Mouse (Mus musculus): Measurements from ENCODE around the gene Pla2g2d. TPM values are rescaled to one million over a fixed set of nuclear protein-coding genes. Genes with fewer than 3 reads are reported as not detected.

The Pla2g2d gene
- polyA plus RNA-seq, 1 experiment from 2014 or later: 0.20 TPM

- ATAC-seq: no peak
- Histone ChIP-seq H3K4me2 (ENCODE audit: low read length) (no peak overlapping the region), H3K9ac (ENCODE audit: low read depth, low read length) (no peak overlapping the region), H3K9me3 (replicated peaks; ENCODE audit: control insufficient read depth, low read length, poor library complexity, severe bottlenecking) (no peaks in the 10 kb centered on the region), H3K4me1 (ENCODE audit: control insufficient read depth, insufficient read depth, low read length) (no peaks in the 10 kb centered on the region), H3K4me3 (ENCODE audit: low read depth, low read length) (no peak overlapping the region), H3K36me3 (ENCODE audit: control insufficient read depth, insufficient read depth, low read length) (no peaks in the 10 kb centered on the region), H3K27me3 (ENCODE audit: control insufficient read depth, insufficient read depth, low read depth, low read length) (no peaks in the 10 kb centered on the region), H3K27ac (ENCODE audit: low read length) (no peak overlapping the region)
- WGBS: 76% methylated on average over 9 of the region's 9 CpGs
Observed at GRCm38 (mm10) chr4:138792599-138792998, 17.1 kb downstream of the Pla2g2d start.

- Histone ChIP-seq H3K27me3 (ENCODE audit: control insufficient read depth, insufficient read depth, low read depth, low read length) (no peaks in the 10 kb centered on the region), H3K9ac (ENCODE audit: low read depth, low read length) (no peak overlapping the region), H3K36me3 (ENCODE audit: control insufficient read depth, insufficient read depth, low read length) (no peaks in the 10 kb centered on the region), H3K9me3 (replicated peaks; ENCODE audit: control insufficient read depth, low read length, poor library complexity, severe bottlenecking) (no peaks in the 10 kb centered on the region), H3K4me1 (ENCODE audit: control insufficient read depth, insufficient read depth, low read length) (no peaks in the 10 kb centered on the region), H3K4me2 (ENCODE audit: low read length) (no peak overlapping the region), H3K4me3 (ENCODE audit: low read depth, low read length) (no peak overlapping the region), H3K27ac (ENCODE audit: low read length) (no peak overlapping the region)
- no peak for ATAC-seq
- WGBS: 62% methylated on average over 2 of the region's 2 CpGs
Observed at GRCm38 (mm10) chr4:138793276-138793675, 17.7 kb downstream of the Pla2g2d start.

- no peak overlapping the region for H3K27ac ChIP-seq (ENCODE audit: low read length)
- no peaks in the 10 kb centered on the region for H3K9me3 ChIP-seq (replicated peaks; ENCODE audit: control insufficient read depth, low read length, poor library complexity, severe bottlenecking)
- no peak overlapping the region for H3K4me3 ChIP-seq (ENCODE audit: low read depth, low read length)
- no peaks in the 10 kb centered on the region for H3K36me3 ChIP-seq (ENCODE audit: control insufficient read depth, insufficient read depth, low read length)
- H3K4me1 ChIP-seq (ENCODE audit: control insufficient read depth, insufficient read depth, low read length): no peaks in the 10 kb centered on the region
- H3K9ac ChIP-seq (ENCODE audit: low read depth, low read length): no peak overlapping the region
- 88% methylated on average over 6 of the region's 6 CpGs for WGBS
- no peak overlapping the region for H3K4me2 ChIP-seq (ENCODE audit: low read length)
- H3K27me3 ChIP-seq (ENCODE audit: control insufficient read depth, insufficient read depth, low read depth, low read length): no peaks in the 10 kb centered on the region
- ATAC-seq: no peak
Observed at GRCm38 (mm10) chr4:138794344-138794743, 18.8 kb downstream of the Pla2g2d start.

GRCm38 (mm10) chr4:138796513-138797216 is 21.1 kb downstream of the Pla2g2d start:
- no peak for ATAC-seq
- H3K4me2 ChIP-seq (ENCODE audit: low read length): no peak overlapping the region
- H3K4me1 ChIP-seq (ENCODE audit: control insufficient read depth, insufficient read depth, low read length): no peaks in the 10 kb centered on the region
- 47% methylated on average over 6 of the region's 6 CpGs for WGBS
- no peak overlapping the region for H3K9ac ChIP-seq (ENCODE audit: low read depth, low read length)
- no peak overlapping the region for H3K4me3 ChIP-seq (ENCODE audit: low read depth, low read length)
- H3K9me3 ChIP-seq (replicated peaks; ENCODE audit: control insufficient read depth, low read length, poor library complexity, severe bottlenecking): no peaks in the 10 kb centered on the region
- H3K27ac ChIP-seq (ENCODE audit: low read length): no peak overlapping the region
- H3K27me3 ChIP-seq (ENCODE audit: control insufficient read depth, insufficient read depth, low read depth, low read length): no peaks in the 10 kb centered on the region
- H3K36me3 ChIP-seq (ENCODE audit: control insufficient read depth, insufficient read depth, low read length): no peaks in the 10 kb centered on the region

GRCm38 (mm10) chr4:138797217-138797570 is 21.7 kb downstream of the Pla2g2d start:
- ATAC-seq: no peak

GRCm38 (mm10) chr4:138800134-138800744 is 24.7 kb downstream of the Pla2g2d start:
- no peak overlapping the region for H3K9ac ChIP-seq (ENCODE audit: low read depth, low read length)
- no peak overlapping the region for H3K27ac ChIP-seq (ENCODE audit: low read length)
- 70% methylated on average over 12 of the region's 12 CpGs for WGBS
- no peaks in the 10 kb centered on the region for H3K36me3 ChIP-seq (ENCODE audit: control insufficient read depth, insufficient read depth, low read length)
- no peak for ATAC-seq
- H3K4me1 ChIP-seq (ENCODE audit: control insufficient read depth, insufficient read depth, low read length): no peaks in the 10 kb centered on the region
- H3K27me3 ChIP-seq (ENCODE audit: control insufficient read depth, insufficient read depth, low read depth, low read length): no peaks in the 10 kb centered on the region
- no peak overlapping the region for H3K4me2 ChIP-seq (ENCODE audit: low read length)
- H3K4me3 ChIP-seq (ENCODE audit: low read depth, low read length): no peak overlapping the region
- no peaks in the 10 kb centered on the region for H3K9me3 ChIP-seq (replicated peaks; ENCODE audit: control insufficient read depth, low read length, poor library complexity, severe bottlenecking)

More at GRCm38 (mm10) chr4:138797217-138797570, 21.7 kb downstream of the Pla2g2d start:
- no peaks in the 10 kb centered on the region for H3K4me1 ChIP-seq (ENCODE audit: control insufficient read depth, insufficient read depth, low read length)
- 86% methylated on average over 4 of the region's 4 CpGs for WGBS
- H3K9me3 ChIP-seq (replicated peaks; ENCODE audit: control insufficient read depth, low read length, poor library complexity, severe bottlenecking): no peaks in the 10 kb centered on the region
- no peaks in the 10 kb centered on the region for H3K36me3 ChIP-seq (ENCODE audit: control insufficient read depth, insufficient read depth, low read length)
- no peak overlapping the region for H3K4me3 ChIP-seq (ENCODE audit: low read depth, low read length)
- no peak overlapping the region for H3K9ac ChIP-seq (ENCODE audit: low read depth, low read length)
- H3K4me2 ChIP-seq (ENCODE audit: low read length): no peak overlapping the region
- H3K27me3 ChIP-seq (ENCODE audit: control insufficient read depth, insufficient read depth, low read depth, low read length): no peaks in the 10 kb centered on the region
- H3K27ac ChIP-seq (ENCODE audit: low read length): no peak overlapping the region

- Histone ChIP-seq H3K4me3 (ENCODE audit: low read depth, low read length) (no peak overlapping the region), H3K27me3 (ENCODE audit: control insufficient read depth, insufficient read depth, low read depth, low read length) (no peaks in the 10 kb centered on the region), H3K9me3 (replicated peaks; ENCODE audit: control insufficient read depth, low read length, poor library complexity, severe bottlenecking) (no peaks in the 10 kb centered on the region), H3K36me3 (ENCODE audit: control insufficient read depth, insufficient read depth, low read length) (no peaks in the 10 kb centered on the region), H3K9ac (ENCODE audit: low read depth, low read length) (no peak overlapping the region), H3K27ac (ENCODE audit: low read length) (no peak overlapping the region), H3K4me1 (ENCODE audit: control insufficient read depth, insufficient read depth, low read length) (no peaks in the 10 kb centered on the region), H3K4me2 (ENCODE audit: low read length) (no peak overlapping the region)
- ATAC-seq: no peak
- WGBS: 88% methylated on average over 4 of the region's 4 CpGs
Observed at GRCm38 (mm10) chr4:138801631-138802030, 26.1 kb downstream of the Pla2g2d start.

GRCm38 (mm10) chr4:138802917-138803316 is 27.4 kb downstream of the Pla2g2d start:
- Histone ChIP-seq H3K9me3 (replicated peaks; ENCODE audit: control insufficient read depth, low read length, poor library complexity, severe bottlenecking) (no peaks in the 10 kb centered on the region), H3K27me3 (ENCODE audit: control insufficient read depth, insufficient read depth, low read depth, low read length) (no peaks in the 10 kb centered on the region), H3K4me2 (ENCODE audit: low read length) (no peak overlapping the region), H3K36me3 (ENCODE audit: control insufficient read depth, insufficient read depth, low read length) (no peaks in the 10 kb centered on the region), H3K27ac (ENCODE audit: low read length) (no peak overlapping the region), H3K9ac (ENCODE audit: low read depth, low read length) (no peak overlapping the region), H3K4me1 (ENCODE audit: control insufficient read depth, insufficient read depth, low read length) (no peaks in the 10 kb centered on the region), H3K4me3 (ENCODE audit: low read depth, low read length) (no peak overlapping the region)
- ATAC-seq: no peak
- 90% methylated on average over 11 of the region's 11 CpGs for WGBS

- no peak overlapping the region for H3K4me2 ChIP-seq (ENCODE audit: low read length)
- WGBS: 44% methylated on average over 8 of the region's 8 CpGs
- ATAC-seq: no peak
- no peak overlapping the region for H3K4me3 ChIP-seq (ENCODE audit: low read depth, low read length)
- no peaks in the 10 kb centered on the region for H3K36me3 ChIP-seq (ENCODE audit: control insufficient read depth, insufficient read depth, low read length)
- H3K9me3 ChIP-seq (replicated peaks; ENCODE audit: control insufficient read depth, low read length, poor library complexity, severe bottlenecking): no peaks in the 10 kb centered on the region
- H3K27ac ChIP-seq (ENCODE audit: low read length): no peak overlapping the region
- H3K27me3 ChIP-seq (ENCODE audit: control insufficient read depth, insufficient read depth, low read depth, low read length): no peaks in the 10 kb centered on the region
- no peaks in the 10 kb centered on the region for H3K4me1 ChIP-seq (ENCODE audit: control insufficient read depth, insufficient read depth, low read length)
- no peak overlapping the region for H3K9ac ChIP-seq (ENCODE audit: low read depth, low read length)
Observed at GRCm38 (mm10) chr4:138805248-138805647, 29.7 kb downstream of the Pla2g2d start.
